Mouse (Mus musculus) lung, embryonic 16.5 days (tissue): ENCODE results near the gene Dennd5a. TPM values are rescaled to one million over a fixed set of nuclear protein-coding genes. Genes with fewer than 3 reads are reported as not detected.

ENCODE experiments used
- ATAC-seq: fragments of 200-750 bp; cut with Nextera tagmentation; 2 replicates; pipeline ENCODE4 v1.8.0; 2017; ENCODE audit warnings: low read depth, mild to moderate bottlenecking, moderate library complexity
- H3K27ac ChIP-seq: fragments of 300-500 bp; sonication (generic); 2 replicates; pipeline ENCODE4 v1.5.1; 2014; ENCODE audit warnings: mild to moderate bottlenecking, control low read depth, low read length
- H3K27me3 ChIP-seq: fragments of 300-500 bp; sonication (generic); 2 replicates; pipeline ENCODE4 v1.6.1; 2014; ENCODE audit warnings: low read depth, low read length, mixed read lengths; ENCODE audit not compliant: control insufficient read depth, insufficient read depth
- H3K36me3 ChIP-seq: fragments of 300-500 bp; sonication (generic); 2 replicates; pipeline ENCODE4 v1.6.1; 2014; ENCODE audit warnings: low read length; ENCODE audit not compliant: control insufficient read depth, insufficient read depth
- H3K4me1 ChIP-seq: fragments of 300-500 bp; sonication (generic); replicated peaks from 2 replicates; pipeline ENCODE4 v1.6.1; 2014; ENCODE audit warnings: low read length, mixed read lengths; ENCODE audit not compliant: control insufficient read depth, insufficient read depth
- H3K4me2 ChIP-seq: fragments of 300-500 bp; sonication (generic); 2 replicates; pipeline ENCODE4 v1.6.1; 2014; ENCODE audit warnings: low read depth, low read length, control low read depth
- H3K4me3 ChIP-seq: fragments of 300-500 bp; sonication (generic); 2 replicates; pipeline ENCODE4 v1.5.1; 2014; ENCODE audit warnings: mild to moderate bottlenecking, low read length, control low read depth
- H3K9ac ChIP-seq: fragments of 300-500 bp; sonication (generic); 2 replicates; pipeline ENCODE4 v1.6.1; 2014; ENCODE audit warnings: low read length, control low read depth
- H3K9me3 ChIP-seq: fragments of 300-500 bp; sonication (generic); 2 replicates; pipeline ENCODE4 v1.6.1; 2016; ENCODE audit warnings: low read length; ENCODE audit not compliant: control insufficient read depth
- WGBS: fragments of 180-500 bp; shearing (Covaris S2); extraction: QIAGEN DNeasy Blood & Tissue Kit; methylation state at CpG from one replicate; pipeline ENCODE4 v1.1.7; 2014; 5-methylcytosine and 5-hydroxymethylcytosine counted together
- polyA plus RNA-seq: library from polyadenylated mRNA; unstranded; fragments of >200 nt; fragmentation: Nextera tagmentation; extraction: Ambion mirVana; gene quantifications from 2 replicates; pipeline ENCODE4 v1.2.1, GENCODE M21; 2015

Gene Dennd5a
- polyA plus RNA-seq, 1 experiment from 2014 or later: 32.5 TPM

DNA sequence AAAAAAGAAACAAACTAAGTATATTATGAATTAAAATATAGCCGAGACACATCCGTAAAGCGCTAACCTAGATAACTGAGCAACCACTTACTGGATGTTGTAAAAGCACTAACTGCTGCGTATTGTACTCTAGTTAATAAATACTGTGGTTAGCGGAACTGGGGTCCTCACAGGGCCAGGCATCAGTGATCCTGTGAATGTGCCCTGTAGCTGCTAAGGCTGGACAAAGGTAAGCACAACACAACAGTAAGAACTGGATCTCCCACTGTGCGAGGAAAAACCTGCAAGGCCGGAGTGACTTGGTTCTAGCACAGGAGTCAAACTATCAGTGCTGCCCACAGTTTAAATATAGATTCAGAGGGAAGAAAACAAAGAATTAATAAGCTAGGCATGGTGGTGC lies 100.1 kb downstream of the Dennd5a start:
- WGBS: 69% methylated on average over 7 of the region's 7 CpGs
- no peak for ATAC-seq

GRCm38 (mm10) chr7:109859354-109859753 lies 100.9 kb downstream of the Dennd5a start:
- H3K36me3 ChIP-seq: no peaks in the 10 kb centered on the region
- no peak overlapping the region for H3K9ac ChIP-seq
- H3K4me1 ChIP-seq: peaks cover 5% of the 10 kb centered on the region
- 12% methylated on average over 6 of the region's 6 CpGs for WGBS
- H3K27ac ChIP-seq: no peak overlapping the region
- no peaks in the 10 kb centered on the region for H3K9me3 ChIP-seq
- peaks cover 6% of the 10 kb centered on the region; the same call in 1 of the 2 replicates for H3K27me3 ChIP-seq
- peak; percentile 75 for ATAC-seq
- no peak overlapping the region for H3K4me3 ChIP-seq
- no peak overlapping the region for H3K4me2 ChIP-seq

More for the DNA sequence above, 100.1 kb downstream of the Dennd5a start:
- H3K36me3 ChIP-seq: no peaks in the 10 kb centered on the region
- H3K9ac ChIP-seq: no peak overlapping the region
- H3K9me3 ChIP-seq: no peaks in the 10 kb centered on the region
- H3K27me3 ChIP-seq: peaks cover 13% of the 10 kb centered on the region; the same call in 1 of the 2 replicates
- H3K4me2 ChIP-seq: no peak overlapping the region
- H3K4me3 ChIP-seq: no peak overlapping the region
- H3K27ac ChIP-seq: no peak overlapping the region
- H3K4me1 ChIP-seq: peaks cover 8% of the 10 kb centered on the region

DNA sequence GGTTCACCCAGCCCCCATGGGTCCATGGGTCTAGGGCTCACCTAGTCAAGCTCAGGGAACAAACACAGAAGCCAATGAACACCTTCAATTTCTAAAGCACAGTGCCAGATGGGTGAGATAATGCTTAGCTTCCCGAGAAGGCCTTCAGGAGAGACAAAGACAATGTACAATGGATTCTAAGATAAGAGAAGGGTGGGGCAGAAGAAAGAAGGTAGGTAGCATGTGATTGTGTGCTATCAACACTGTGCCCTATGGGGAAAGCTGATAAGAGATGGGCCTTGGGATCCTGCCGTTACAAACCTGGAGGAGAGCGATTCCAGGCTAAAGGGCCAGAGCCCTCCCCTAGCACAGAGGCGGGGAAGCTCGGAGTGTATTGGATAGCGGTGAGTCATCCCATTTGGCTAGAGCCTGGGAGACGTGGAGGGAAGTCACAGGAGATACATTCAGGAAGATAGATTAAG lies 107.5 kb downstream of the Dennd5a start:
- 40% methylated on average over 7 of the region's 7 CpGs for WGBS
- Histone ChIP-seq H3K9ac (no peak overlapping the region), H3K27ac (no peak overlapping the region), H3K27me3 (no peaks in the 10 kb centered on the region), H3K36me3 (no peaks in the 10 kb centered on the region), H3K9me3 (no peaks in the 10 kb centered on the region), H3K4me1 (0 out of 2 replicates have a peak, but pooled peaks cover 5% of the 10 kb centered on the region), H3K4me3 (no peak overlapping the region), H3K4me2 (no peak overlapping the region)
- ATAC-seq: peak; percentile 59; the same call in 1 of the 2 replicates

- no peaks in the 10 kb centered on the region for H3K27me3 ChIP-seq
- 0 out of 2 replicates have a peak, but pooled peaks cover 5% of the 10 kb centered on the region for H3K4me1 ChIP-seq
- no peaks in the 10 kb centered on the region for H3K9me3 ChIP-seq
- ATAC-seq: no peak
- no peak overlapping the region for H3K27ac ChIP-seq
- H3K4me2 ChIP-seq: no peak overlapping the region
- H3K4me3 ChIP-seq: no peak overlapping the region
- H3K36me3 ChIP-seq: no peaks in the 10 kb centered on the region
- H3K9ac ChIP-seq: no peak overlapping the region
- WGBS: 73% methylated on average over 7 of the region's 7 CpGs
Measured at GRCm38 (mm10) chr7:109852017-109852416, 108.3 kb downstream of the Dennd5a start.

- Histone ChIP-seq H3K9ac (no peak overlapping the region), H3K27ac (no peak overlapping the region), H3K4me1 (0 out of 2 replicates have a peak, but pooled peaks cover 5% of the 10 kb centered on the region), H3K36me3 (no peaks in the 10 kb centered on the region), H3K4me2 (no peak overlapping the region), H3K4me3 (no peak overlapping the region), H3K27me3 (no peaks in the 10 kb centered on the region), H3K9me3 (no peaks in the 10 kb centered on the region)
- ATAC-seq: no peak
- WGBS: 77% methylated on average over 3 of the region's 3 CpGs
Measured at GRCm38 (mm10) chr7:109850531-109850930, 109.7 kb downstream of the Dennd5a start.

DNA sequence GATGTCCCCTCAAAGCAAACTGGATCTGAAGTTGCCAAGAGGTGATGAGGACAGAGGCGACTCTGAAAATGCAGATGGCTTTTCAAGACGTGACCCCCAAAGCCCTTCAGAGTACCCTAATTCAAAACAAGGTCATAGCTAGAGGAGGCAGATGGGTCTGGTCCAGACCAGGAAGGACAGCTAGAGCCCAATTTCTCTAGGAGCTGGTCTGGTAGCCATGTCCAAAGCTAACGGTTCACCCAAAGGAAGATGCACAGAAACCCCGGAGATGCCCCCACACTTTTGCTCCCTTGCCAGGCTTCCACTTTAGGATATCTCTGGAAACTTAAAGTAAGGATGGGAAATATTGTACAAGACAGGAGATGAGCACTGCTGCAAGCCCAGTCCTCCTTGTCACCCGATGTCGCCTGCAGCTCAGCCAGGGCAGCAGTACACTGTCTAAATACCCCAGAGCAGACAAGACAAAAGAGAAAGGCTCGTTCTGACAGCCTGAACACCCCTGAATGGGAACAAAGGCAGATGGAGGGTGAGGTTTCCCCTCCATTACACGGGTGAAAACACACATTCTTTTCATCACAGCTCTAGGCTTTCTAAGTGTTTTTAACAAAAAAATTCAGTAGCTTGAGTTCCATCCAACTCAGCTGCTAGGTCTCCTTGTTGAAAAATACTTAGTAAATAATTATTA lies 110.4 kb downstream of the Dennd5a start:
- H3K9me3 ChIP-seq: no peaks in the 10 kb centered on the region
- 54% methylated on average over 8 of the region's 8 CpGs for whole genome bisulfite sequencing
- no peaks in the 10 kb centered on the region for H3K36me3 ChIP-seq
- ATAC-seq: no peak
- no peak overlapping the region for H3K4me3 ChIP-seq
- H3K4me2 ChIP-seq: no peak overlapping the region
- H3K27ac ChIP-seq: no peak overlapping the region
- 0 out of 2 replicates have a peak, but pooled peaks cover 5% of the 10 kb centered on the region for H3K4me1 ChIP-seq
- no peaks in the 10 kb centered on the region for H3K27me3 ChIP-seq
- H3K9ac ChIP-seq: no peak overlapping the region

- no peaks in the 10 kb centered on the region for H3K27me3 ChIP-seq
- H3K27ac ChIP-seq: no peak overlapping the region
- H3K9ac ChIP-seq: no peak overlapping the region
- H3K4me3 ChIP-seq: no peak overlapping the region
- ATAC-seq: no peak
- H3K4me2 ChIP-seq: no peak overlapping the region
- no peaks in the 10 kb centered on the region for H3K9me3 ChIP-seq
- no peaks in the 10 kb centered on the region for H3K36me3 ChIP-seq
- 0 out of 2 replicates have a peak, but pooled peaks cover 5% of the 10 kb centered on the region for H3K4me1 ChIP-seq
- 33% methylated on average over 11 of the region's 11 CpGs for WGBS
Measured at GRCm38 (mm10) chr7:109848867-109849733, 111.2 kb downstream of the Dennd5a start.

DNA sequence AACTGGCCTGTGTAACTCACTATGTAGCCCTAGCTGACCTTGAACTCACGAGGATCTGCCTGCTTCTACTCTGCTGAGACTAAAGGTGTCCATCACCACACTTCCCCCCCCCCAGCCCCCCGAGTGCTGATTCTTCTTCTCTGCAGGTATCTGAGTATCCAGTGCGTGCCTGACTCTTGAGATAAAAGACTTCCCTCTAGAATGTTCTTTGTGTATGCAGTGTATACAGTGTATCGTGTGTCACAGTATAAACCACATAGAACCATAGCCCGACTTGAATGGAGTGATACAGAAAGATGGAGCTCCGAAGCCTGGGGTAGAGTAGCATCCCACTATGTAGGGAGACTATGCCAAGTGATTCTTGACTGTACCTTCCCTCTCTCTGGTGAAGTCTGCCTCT lies 116.2 kb downstream of the Dennd5a start:
- ATAC-seq: no peak
- Histone ChIP-seq H3K27me3 (0 out of 2 replicates have a peak, but pooled peaks cover 1% of the 10 kb centered on the region), H3K4me1 (peaks cover 7% of the 10 kb centered on the region; the same call in 1 of the 2 replicates), H3K9ac (no peak overlapping the region), H3K4me3 (no peak overlapping the region), H3K9me3 (no peaks in the 10 kb centered on the region), H3K36me3 (no peaks in the 10 kb centered on the region), H3K4me2 (no peak overlapping the region), H3K27ac (no peak overlapping the region)
- WGBS: 69% methylated on average over 6 of the region's 6 CpGs
